Mouse (Mus musculus) common myeloid progenitor, adult 5-6 weeks (primary cell): ENCODE results near the gene Stat5b. TPM values are rescaled to one million over a fixed set of nuclear protein-coding genes. Genes with fewer than 3 reads are reported as not detected.

Experiments used
- ATAC-seq: replicated peaks from 2 replicates; pipeline ENCODE4 v1.8.0; 2016; ENCODE audit warnings: low read depth, mild to moderate bottlenecking, moderate TSS enrichment, inconsistent platforms; ENCODE audit not compliant: poor library complexity, severe bottlenecking
- total RNA-seq: library from RNA; stranded (forward); fragments of 200-1000, 187-1606 nt; gene quantifications from 2 replicates; pipeline ENCODE4 v1.2.3, GENCODE M21; 2017

The Stat5b gene
- total RNA-seq, 1 experiment from 2014 or later: 64.4 TPM

DNA sequence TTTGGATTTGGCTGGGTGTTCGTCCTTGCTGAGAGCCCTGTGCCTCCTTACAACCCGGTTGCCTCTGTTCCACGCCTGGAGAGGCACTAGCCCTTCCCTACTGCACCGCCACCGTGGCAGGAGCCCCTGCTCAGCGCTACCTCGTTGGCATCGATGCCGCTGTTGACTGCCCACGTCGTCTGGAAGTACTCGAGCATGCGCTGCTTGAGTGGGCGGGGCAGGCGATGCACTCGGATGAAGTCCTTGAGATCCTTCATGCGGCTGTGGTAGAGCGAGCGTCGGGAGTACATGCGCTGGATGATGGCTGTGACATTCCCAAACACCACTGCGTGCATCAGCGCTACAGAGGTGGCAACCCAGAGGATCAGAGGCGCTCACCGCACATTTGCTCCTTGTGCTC is 101.1 kb downstream of the Stat5b start:
- ATAC-seq: no peak

GRCm38 (mm10) chr11:100748620-100749019 is 101.9 kb downstream of the Stat5b start:
- ATAC-seq: 0 out of 2 replicates have a peak, but pooled peaks have one; percentile 24

- ATAC-seq: no peak
These were observed 103.4 kb downstream of the Stat5b start for GRCm38 (mm10) chr11:100747114-100747513.

GRCm38 (mm10) chr11:100746546-100746945 is 104.0 kb downstream of the Stat5b start:
- ATAC-seq: no peak

DNA sequence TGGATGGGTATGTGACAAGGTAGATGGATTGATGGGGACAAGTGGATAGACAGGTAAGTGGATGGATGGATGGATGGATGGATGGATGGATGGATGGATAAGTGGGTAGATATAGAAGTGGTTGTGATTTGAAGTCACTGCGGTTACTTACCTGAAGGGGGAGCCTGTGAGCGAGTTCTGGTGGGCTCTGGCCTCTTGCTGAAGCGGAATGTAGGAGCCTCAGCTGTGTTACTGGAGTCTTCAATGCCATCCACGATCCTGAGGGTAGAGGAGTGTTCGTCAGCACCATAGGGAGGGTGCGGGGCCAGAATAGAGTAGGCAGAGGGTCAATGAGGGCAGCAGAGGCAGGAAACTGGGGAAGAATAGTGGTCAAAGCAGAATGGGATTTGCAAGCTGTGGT is 105.4 kb downstream of the Stat5b start:
- peak; percentile 86 for ATAC-seq

- ATAC-seq: no peak
These were observed 109.2 kb downstream of the Stat5b start for GRCm38 (mm10) chr11:100741348-100741747.

DNA sequence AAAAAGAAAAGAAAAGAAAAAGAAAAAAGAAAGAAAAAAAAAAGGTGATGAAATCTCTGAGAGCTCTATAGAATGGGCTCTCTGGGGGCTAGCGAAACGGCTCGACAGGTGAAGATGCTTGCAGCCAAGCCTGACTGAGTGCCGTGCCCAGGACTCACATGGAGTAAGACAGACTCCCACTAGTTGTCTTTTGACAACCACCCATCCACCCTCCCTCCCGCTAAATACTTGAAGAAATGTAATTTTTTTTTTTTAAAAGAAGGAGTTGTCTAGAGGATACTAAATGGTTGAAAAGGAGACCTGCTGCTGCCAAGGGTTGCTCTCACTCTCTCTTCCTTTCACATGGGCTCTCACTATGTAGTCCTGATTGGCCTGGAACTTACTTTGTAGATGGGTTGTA is 111.8 kb downstream of the Stat5b start:
- no peak for ATAC-seq

GRCm38 (mm10) chr11:100738066-100738604 is 112.4 kb downstream of the Stat5b start, which contains the start of gene Rab5c:
TSS of gene Rab5c (minus strand) at chr11:100738215.
- peak; percentile 95 for ATAC-seq

DNA sequence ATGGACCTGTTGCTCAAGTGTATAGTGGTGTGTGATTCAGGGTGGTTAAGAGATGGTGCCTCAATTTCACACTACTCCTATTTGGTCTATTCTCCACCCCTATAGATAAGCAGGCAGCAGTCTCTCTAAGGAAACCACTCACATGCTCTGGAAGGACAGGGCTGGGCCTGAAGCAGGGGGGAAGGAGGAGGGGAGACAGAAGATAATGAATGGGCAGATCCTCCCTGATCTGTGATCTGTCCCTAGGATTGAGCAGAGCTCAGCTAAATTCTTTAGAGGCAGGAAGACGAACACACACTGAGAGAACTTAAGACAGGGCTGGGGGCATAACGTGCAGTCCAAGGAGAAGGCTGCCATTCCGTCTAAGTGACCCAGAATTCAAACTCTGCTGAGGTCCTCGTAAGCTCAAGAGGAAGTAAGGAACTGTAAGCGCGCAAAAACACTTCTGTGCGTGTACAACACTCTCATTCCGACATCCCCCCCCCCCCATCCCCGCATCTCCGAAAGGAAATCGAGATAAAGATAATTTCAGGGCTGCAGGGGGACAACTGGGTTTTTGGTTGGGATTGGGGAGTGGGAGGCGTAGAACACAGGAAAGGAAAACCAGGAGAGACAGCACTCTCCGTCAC is 113.3 kb downstream of the Stat5b start:
- peak; percentile 37 for ATAC-seq

DNA sequence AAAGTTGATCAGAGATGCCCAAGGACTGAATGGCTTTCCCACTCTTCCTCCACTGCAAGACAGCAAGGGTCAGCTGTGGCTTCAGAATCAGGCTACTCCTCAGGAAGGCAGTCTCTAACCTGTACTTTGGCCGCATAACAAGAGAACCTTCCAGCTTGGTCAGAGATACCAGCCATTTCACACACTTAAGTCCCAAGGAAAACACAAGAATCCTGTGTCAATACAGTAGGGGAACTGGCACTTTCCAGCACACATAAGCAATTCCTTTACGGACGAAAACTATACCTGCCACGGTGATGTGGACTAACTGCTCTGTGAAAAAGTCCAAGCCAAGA is 113.8 kb downstream of the Stat5b start:
- ATAC-seq: no peak

DNA sequence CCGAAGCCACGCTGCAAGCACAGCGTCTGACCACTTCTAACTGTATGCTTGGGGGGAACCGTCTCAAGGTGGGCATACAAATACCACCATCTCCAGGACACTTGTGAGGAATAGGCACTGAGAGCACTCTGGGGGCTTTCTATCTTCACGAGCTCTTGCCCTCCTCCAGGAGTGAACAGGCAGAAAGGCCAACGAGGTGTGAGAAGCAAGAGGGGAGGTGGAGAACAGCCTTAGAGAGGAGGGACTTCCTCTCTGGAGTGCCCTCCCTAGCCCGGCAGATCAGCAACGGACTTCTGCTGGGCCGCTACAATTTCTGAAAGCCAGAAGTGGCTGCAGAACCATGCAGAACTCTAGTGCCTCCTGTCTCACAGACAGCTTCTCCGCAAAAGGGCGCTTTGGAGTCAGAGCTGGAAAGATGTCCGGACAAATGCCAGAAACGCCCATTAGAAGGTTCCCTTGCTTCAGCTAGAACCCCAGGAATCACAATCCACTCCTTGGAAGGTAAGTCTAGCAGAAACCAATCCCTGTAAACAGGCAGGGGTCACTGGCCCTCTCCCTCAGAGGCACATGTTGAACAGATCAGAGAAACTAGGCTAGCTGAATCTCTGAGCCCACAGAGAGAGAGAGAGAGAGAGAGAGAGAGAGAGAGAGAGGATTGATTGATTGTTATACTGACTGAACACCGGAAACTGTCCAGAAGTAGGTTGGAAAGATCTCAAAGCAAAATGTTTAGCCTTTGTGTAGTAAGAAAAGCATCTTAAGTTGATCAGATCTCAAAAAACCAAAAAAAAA is 114.4 kb downstream of the Stat5b start:
- no peak for ATAC-seq

GRCm38 (mm10) chr11:100735134-100735865 is 115.2 kb downstream of the Stat5b start:
- no peak for ATAC-seq

Other genes starting within 250 kb of the Stat5b start
- 14.0 and 16.2 TPM in 2 replicates for gene Nkiras2, start 231.5 kb downstream of the Stat5b start, total RNA-seq
- gene Dnajc7, start 230.6 kb downstream of the Stat5b start, total RNA-seq: 91.4 and 211 TPM in 2 replicates
- not detected in 2 replicates for gene Zfp385c, start 158.3 kb downstream of the Stat5b start, total RNA-seq
- 23.7 and 25.9 TPM in 2 replicates for gene Dhx58, start 146.5 kb downstream of the Stat5b start, total RNA-seq
- 30.3 and 35.3 TPM in 2 replicates for gene Kat2a, start 138.3 kb downstream of the Stat5b start, total RNA-seq
- 6.3 TPM in 1 of 2 replicates, not detected in the other for gene Hspb9, start 136.9 kb downstream of the Stat5b start, total RNA-seq
- 75.8 and 87.2 TPM in 2 replicates for gene Rab5c, start 112.5 kb downstream of the Stat5b start, total RNA-seq
- not detected in 2 replicates for gene Kcnh4, start 90.8 kb downstream of the Stat5b start, total RNA-seq
- not detected in 2 replicates for gene Hcrt, start 87.8 kb downstream of the Stat5b start, total RNA-seq
- 2.3 and 4.0 TPM in 2 replicates for gene Ghdc, start 79.8 kb downstream of the Stat5b start, total RNA-seq
- gene Stat5a, start 8.6 kb upstream of the Stat5b start, total RNA-seq: 44.4 and 52.7 TPM in 2 replicates
- gene Stat3, start 88.8 kb upstream of the Stat5b start, total RNA-seq: 59.6 and 74.9 TPM in 2 replicates
- gene Cavin1, start 120.2 kb upstream of the Stat5b start, total RNA-seq: 8.4 and 10.6 TPM in 2 replicates
- gene Atp6v0a1, start 158.7 kb upstream of the Stat5b start, total RNA-seq: 16.2 and 25.9 TPM in 2 replicates
- gene Naglu, start 219.3 kb upstream of the Stat5b start, total RNA-seq: 4.5 and 8.3 TPM in 2 replicates
- 1.2 TPM in 1 of 2 replicates, not detected in the other for gene Hsd17b1, start 227.7 kb upstream of the Stat5b start, total RNA-seq
- gene Coasy, start 231.8 kb upstream of the Stat5b start, total RNA-seq: 13.3 and 23.2 TPM in 2 replicates
- gene Mlx, start 236.6 kb upstream of the Stat5b start, total RNA-seq: 30.0 and 31.1 TPM in 2 replicates
- gene Psmc3ip, start 244.7 kb upstream of the Stat5b start, total RNA-seq: 46.7 and 57.6 TPM in 2 replicates